Mouse (Mus musculus): ENCODE results near the gene Plaur.

GRCm38 (mm10) chr7:24428725-24429124 lies 33.6 kb upstream of the Plaur start:
- no peak for TF ChIP-seq CTCF (IDR thresholded peaks at IDR 0.05; ENCODE audit: borderline replicate concordance, extremely low read depth, insufficient read depth, insufficient read length)
- no peak for TF ChIP-seq POLR2A (IDR thresholded peaks at IDR 0.05; ENCODE audit: borderline replicate concordance, extremely low read depth, insufficient read depth, insufficient read length, poor library complexity, severe bottlenecking)

All from brain, embryonic 14.5 days (tissue).